Mouse (Mus musculus) heart, adult 2 months (tissue): Measurements from ENCODE around the gene Pla1a. TPM values are rescaled to one million over a fixed set of nuclear protein-coding genes. Genes with fewer than 3 reads are reported as not detected.

ENCODE experiments used
- DNase-seq, 2 experiments: peaks; one replicate each; pipeline ENCODE4 v3.0.0; 2021
- H3K27ac ChIP-seq: fragments of 200-600 bp; 2 replicates; pipeline ENCODE4 v1.8.1; 2022
- H3K27me3 ChIP-seq: fragments of 200-500 bp; 2 replicates; pipeline ENCODE4 v1.6.1; 2012; ENCODE audit warnings: mild to moderate bottlenecking, low read length, inconsistent platforms, mixed read lengths; ENCODE audit not compliant: control insufficient read depth, insufficient read depth
- H3K36me3 ChIP-seq: fragments of 200-500 bp; 2 replicates; pipeline ENCODE4 v1.6.1; 2012; ENCODE audit warnings: low read length, inconsistent platforms; ENCODE audit not compliant: control insufficient read depth, insufficient read depth
- H3K4me1 ChIP-seq: fragments of 200-500 bp; 2 replicates; pipeline ENCODE4 v1.6.1; 2011; ENCODE audit warnings: low read length; ENCODE audit not compliant: control insufficient read depth, insufficient read depth
- H3K4me3 ChIP-seq: fragments of 200-600 bp; 2 replicates; pipeline ENCODE4 v1.8.1; 2022
- H3K79me2 ChIP-seq: fragments of 200-500 bp; replicated peaks from 2 replicates; pipeline ENCODE4 v1.6.1; 2012; ENCODE audit warnings: mild to moderate bottlenecking, inconsistent platforms, low read length, moderate library complexity, mixed read lengths; ENCODE audit not compliant: control insufficient read depth, insufficient read depth
- H3K9ac ChIP-seq: fragments of 200-500 bp; 2 replicates; pipeline ENCODE4 v1.6.1; 2012; ENCODE audit warnings: low read depth, mild to moderate bottlenecking, control low read depth, inconsistent platforms, low read length, mixed read lengths
- CTCF ChIP-seq: fragments of 200-600 bp; IDR thresholded peaks from 2 replicates; pipeline ENCODE4 v1.8.1; 2022; ENCODE audit warnings: antibody characterized with exemption, mild to moderate bottlenecking, moderate library complexity
- EP300 ChIP-seq: fragments of 200-500 bp; IDR thresholded peaks from 2 replicates; pipeline ENCODE4 v1.6.1; 2011; ENCODE audit warnings: low read depth, low read length, control low read depth; ENCODE audit not compliant: insufficient read depth
- POLR2A ChIP-seq: fragments of 200-500 bp; IDR thresholded peaks from 2 replicates; pipeline ENCODE4 v1.6.1; 2011; ENCODE audit warnings: mild to moderate bottlenecking, low read depth, low read length, control low read depth; ENCODE audit not compliant: insufficient read depth
- WGBS: fragments of 180-500 bp; shearing (Covaris S2); methylation state at CpG from one replicate; pipeline ENCODE4 v1.1.7; 2018; 5-methylcytosine and 5-hydroxymethylcytosine counted together
- intact Hi-C: fragments of 180-260 bp; cut with DNase I; formaldehyde crosslinking; loops from one replicate; pipeline ENCODE4 v1.15.1; 2025
- polyA plus RNA-seq: library from polyadenylated mRNA; depleted of rRNA; stranded (reverse); fragments of >200 nt; gene quantifications from 2 replicates; pipeline ENCODE4 v1.2.3, GENCODE M21; 2012
- total RNA-seq, 2 experiments: library from RNA; stranded (reverse); gene quantifications; 2 replicates each; pipeline ENCODE4 v1.2.3; 2021

Gene Pla1a
- total and polyA plus RNA-seq, 3 experiments, result 6.8 to 9.6 (median 8.8) TPM

GRCm38 (mm10) chr16:38395060-38395730 lies 37.8 kb downstream of the Pla1a start:
- Histone ChIP-seq H3K4me3 (no peak overlapping the region), H3K36me3 (no peaks in the 10 kb centered on the region), H3K9ac (no peak overlapping the region), H3K79me2 (no peaks in the 10 kb centered on the region), H3K27ac (no peak overlapping the region; the same call in 1 of the 2 replicates), H3K4me1 (peaks cover 5% of the 10 kb centered on the region), H3K27me3 (no peaks in the 10 kb centered on the region)
- intact Hi-C loops, result loop anchor here (5.0 kb wide), 1 partner anchor 87 kb away; no protein-coding TSS in a partner anchor
- no peak for DNase-seq
- WGBS, result 57% methylated on average over 6 of the region's 6 CpGs
- TF ChIP-seq CTCF, result no peak
- no peak for TF ChIP-seq POLR2A
- TF ChIP-seq EP300, result no peak

- Histone ChIP-seq H3K27me3 (no peaks in the 10 kb centered on the region), H3K79me2 (no peaks in the 10 kb centered on the region), H3K4me3 (no peak overlapping the region), H3K9ac (no peak overlapping the region), H3K27ac (peak overlapping the region; percentile 40), H3K4me1 (peaks cover 4% of the 10 kb centered on the region), H3K36me3 (no peaks in the 10 kb centered on the region)
- WGBS, result 61% methylated on average over 8 of the region's 8 CpGs
- DNase-seq, result peak; percentile 35 to 45
- intact Hi-C loops, result loop anchor here (5.0 kb wide), 2 partner anchors 38 to 47 kb away; partner anchors contain the start of genes Cox17, Gm21987 and Pla1a
- no peak for TF ChIP-seq CTCF
- TF ChIP-seq EP300, result no peak
- TF ChIP-seq POLR2A, result no peak
Observed at GRCm38 (mm10) chr16:38394191-38394618, 38.7 kb downstream of the Pla1a start.

GRCm38 (mm10) chr16:38392126-38392894 lies 40.6 kb downstream of the Pla1a start:
- Histone ChIP-seq H3K4me1 (peaks cover 4% of the 10 kb centered on the region), H3K9ac (peak overlapping the region; percentile 8; the same call in 1 of the 2 replicates), H3K36me3 (no peaks in the 10 kb centered on the region), H3K27me3 (no peaks in the 10 kb centered on the region), H3K79me2 (no peaks in the 10 kb centered on the region), H3K27ac (peak overlapping the region; percentile 85), H3K4me3 (peak overlapping the region; percentile 38)
- TF ChIP-seq POLR2A (peak; percentile 74), CTCF (no peak), EP300 (peak; percentile 68)
- WGBS, result 39% methylated on average over 23 of the region's 23 CpGs
- DNase-seq, result peak; percentile 78 to 87
- intact Hi-C loops, result loop anchor here (5.0 kb wide), 2 partner anchors 40 to 45 kb away; partner anchors contain the start of genes Cox17, Gm21987 and Pla1a

GRCm38 (mm10) chr16:38390322-38390721 lies 42.6 kb downstream of the Pla1a start:
- no peak overlapping the region for H3K9ac ChIP-seq
- TF ChIP-seq CTCF (no peak), POLR2A (no peak), EP300 (no peak)
- intact Hi-C loops, result loop anchor here (5.0 kb wide), 2 partner anchors 42 to 43 kb away; partner anchors contain the start of genes Cox17, Gm21987 and Pla1a
- no peaks in the 10 kb centered on the region for H3K79me2 ChIP-seq
- WGBS, result 90% methylated on average over 7 of the region's 7 CpGs
- no peak overlapping the region for H3K27ac ChIP-seq
- no peaks in the 10 kb centered on the region for H3K27me3 ChIP-seq
- DNase-seq, result no peak
- H3K36me3 ChIP-seq, result no peaks in the 10 kb centered on the region
- H3K4me3 ChIP-seq, result no peak overlapping the region
- H3K4me1 ChIP-seq, result peaks cover 4% of the 10 kb centered on the region

- no peak for DNase-seq
- 77% methylated on average over 8 of the region's 8 CpGs for WGBS
Observed at GRCm38 (mm10) chr16:38389284-38389893, 43.6 kb downstream of the Pla1a start.

More at GRCm38 (mm10) chr16:38389284-38389893, 43.6 kb downstream of the Pla1a start:
- H3K4me3 ChIP-seq, result no peak overlapping the region
- TF ChIP-seq POLR2A (no peak), CTCF (no peak), EP300 (no peak)
- no peaks in the 10 kb centered on the region for H3K27me3 ChIP-seq
- no peak overlapping the region for H3K9ac ChIP-seq
- no peak overlapping the region for H3K27ac ChIP-seq
- intact Hi-C loops, result no loop called here
- H3K36me3 ChIP-seq, result no peaks in the 10 kb centered on the region
- H3K79me2 ChIP-seq, result no peaks in the 10 kb centered on the region
- H3K4me1 ChIP-seq, result peaks cover 4% of the 10 kb centered on the region
